Mouse (Mus musculus) embryonic facial prominence, embryonic 14.5 days (tissue): ENCODE measurements around the gene Pou2f3. TPM values are rescaled to one million over a fixed set of nuclear protein-coding genes. Genes with fewer than 3 reads are reported as not detected.

Source experiments
- ATAC-seq: fragments of 200-750 bp; cut with Nextera tagmentation; 2 replicates; pipeline ENCODE4 v1.8.0; 2017; ENCODE audit warnings: low read depth, moderate number of reproducible peaks, moderate TSS enrichment
- DNase-seq: peaks from one replicate; pipeline ENCODE4 v3.0.0-alpha.2; 2015; ENCODE audit warnings: low spot score
- H3K27ac ChIP-seq: fragments of 300-500 bp; sonication (generic); replicated peaks from 2 replicates; pipeline ENCODE4 v1.5.1; 2014; ENCODE audit warnings: low read depth, mild to moderate bottlenecking, low read length, moderate library complexity
- H3K27me3 ChIP-seq: fragments of 300-500 bp; sonication (generic); replicated peaks from 2 replicates; pipeline ENCODE4 v1.6.1; 2014; ENCODE audit warnings: low read length; ENCODE audit not compliant: control insufficient read depth, insufficient read depth
- H3K36me3 ChIP-seq: fragments of 300-500 bp; sonication (generic); 2 replicates; pipeline ENCODE4 v1.6.1; 2014; ENCODE audit warnings: low read length, mixed read lengths; ENCODE audit not compliant: control insufficient read depth, insufficient read depth
- H3K4me1 ChIP-seq: fragments of 300-500 bp; sonication (generic); 2 replicates; pipeline ENCODE4 v1.6.1; 2014; ENCODE audit warnings: antibody characterized with exemption, low read length; ENCODE audit not compliant: control insufficient read depth, insufficient read depth
- H3K4me2 ChIP-seq: fragments of 300-500 bp; sonication (generic); 2 replicates; pipeline ENCODE4 v1.6.1; 2014; ENCODE audit warnings: low read depth, mild to moderate bottlenecking, low read length, moderate library complexity, mixed read lengths
- H3K4me3 ChIP-seq: fragments of 300-500 bp; sonication (generic); 2 replicates; pipeline ENCODE4 v1.5.1; 2014; ENCODE audit warnings: low read depth, mild to moderate bottlenecking, low read length
- H3K9ac ChIP-seq: fragments of 300-500 bp; sonication (generic); 2 replicates; pipeline ENCODE4 v1.6.1; 2014; ENCODE audit warnings: low read depth, mild to moderate bottlenecking, low read length, moderate library complexity, mixed read lengths
- H3K9me3 ChIP-seq: fragments of 300-500 bp; sonication (generic); 2 replicates; pipeline ENCODE4 v1.6.1; 2016; ENCODE audit warnings: low read length; ENCODE audit not compliant: control insufficient read depth
- WGBS: fragments of 180-500 bp; shearing (Covaris S2); extraction: QIAGEN DNeasy Blood & Tissue Kit; methylation state at CpG from one replicate; pipeline ENCODE4 v1.1.7; 2014; 5-methylcytosine and 5-hydroxymethylcytosine counted together
- polyA plus RNA-seq: library from polyadenylated mRNA; unstranded; fragments of >200 nt; fragmentation: Nextera tagmentation; extraction: Ambion mirVana; gene quantifications from 2 replicates; pipeline ENCODE4 v1.2.1, GENCODE M21; 2014

Pou2f3 gene
- polyA plus RNA-seq, 1 experiment from 2014 or later, result 3.8 TPM

GRCm38 (mm10) chr9:43241291-43241690, 31.1 kb upstream of the Pou2f3 start:
- peaks cover 34% of the 10 kb centered on the region for H3K4me1 ChIP-seq
- H3K9ac ChIP-seq, result no peak overlapping the region
- no peaks in the 10 kb centered on the region for H3K27me3 ChIP-seq
- no peak for DNase-seq
- no peak overlapping the region for H3K4me2 ChIP-seq
- H3K4me3 ChIP-seq, result no peak overlapping the region
- 0 out of 2 replicates have a peak, but pooled peaks cover 6% of the 10 kb centered on the region for H3K36me3 ChIP-seq
- no peak for ATAC-seq
- H3K9me3 ChIP-seq, result no peaks in the 10 kb centered on the region
- WGBS, result 22% methylated on average over 4 of the region's 4 CpGs
- no peak overlapping the region for H3K27ac ChIP-seq

GRCm38 (mm10) chr9:43240594-43240900, 30.4 kb upstream of the Pou2f3 start:
- ATAC-seq (no peak; the same call in 1 of the 2 replicates), DNase-seq (no peak)
- Histone ChIP-seq H3K9ac (peak overlapping the region; percentile 92), H3K27ac (peak overlapping the region; percentile 92), H3K36me3 (0 out of 2 replicates have a peak, but pooled peaks cover 10% of the 10 kb centered on the region), H3K4me1 (peaks cover 30% of the 10 kb centered on the region), H3K27me3 (no peaks in the 10 kb centered on the region), H3K4me3 (peak overlapping the region; percentile 96), H3K9me3 (no peaks in the 10 kb centered on the region), H3K4me2 (peak overlapping the region; percentile 56)
- whole genome bisulfite sequencing, result 37% methylated on average over 2 of the region's 2 CpGs

- peak within 1 kb of the TSS; percentile 92 for H3K27ac ChIP-seq
- DNase-seq (peak; percentile 95), ATAC-seq (peak; percentile 94)
- 2% methylated on average over 29 of the region's 44 CpGs for WGBS
- H3K9ac ChIP-seq, result peak within 1 kb of the TSS; percentile 92
- peak within 1 kb of the TSS; percentile 56 for H3K4me2 ChIP-seq
- H3K9me3 ChIP-seq, result no peaks in the 10 kb centered on the region
- H3K4me1 ChIP-seq, result peaks cover 30% of the 10 kb centered on the region
- H3K27me3 ChIP-seq, result no peaks in the 10 kb centered on the region
- peaks cover 16% of the 10 kb centered on the region; the same call in 1 of the 2 replicates for H3K36me3 ChIP-seq
- H3K4me3 ChIP-seq, result peak within 1 kb of the TSS; percentile 96
Observed at GRCm38 (mm10) chr9:43239712-43240593, 29.8 kb upstream of the Pou2f3 start, which contains the start of gene Oaf. Gene Oaf, minus strand, starts transcription at chr9:43239911.

GRCm38 (mm10) chr9:43238631-43239545, 28.7 kb upstream of the Pou2f3 start:
- Histone ChIP-seq H3K27me3 (no peaks in the 10 kb centered on the region), H3K9ac (peak overlapping the region; percentile 92), H3K4me1 (peaks cover 30% of the 10 kb centered on the region), H3K36me3 (peaks cover 20% of the 10 kb centered on the region; the same call in 1 of the 2 replicates), H3K27ac (peak overlapping the region; percentile 92), H3K9me3 (no peaks in the 10 kb centered on the region), H3K4me3 (peak overlapping the region; percentile 96), H3K4me2 (peak overlapping the region; percentile 56)
- under 1% methylated on average over 29 of the region's 51 CpGs for WGBS
- ATAC-seq (no peak), DNase-seq (peak; percentile 51)

GRCm38 (mm10) chr9:43238167-43238566, 28.0 kb upstream of the Pou2f3 start:
- Histone ChIP-seq H3K4me1 (peaks cover 35% of the 10 kb centered on the region), H3K4me2 (peak overlapping the region; percentile 56), H3K9ac (peak overlapping the region; percentile 92), H3K36me3 (peaks cover 27% of the 10 kb centered on the region; the same call in 1 of the 2 replicates), H3K27me3 (no peaks in the 10 kb centered on the region), H3K27ac (no peak overlapping the region), H3K4me3 (peak overlapping the region; percentile 96), H3K9me3 (no peaks in the 10 kb centered on the region)
- WGBS, result 32% methylated on average over 2 of the region's 2 CpGs
- DNase-seq, result no peak
- no peak for ATAC-seq

- Histone ChIP-seq H3K27ac (no peak overlapping the region), H3K4me2 (peak overlapping the region; percentile 56), H3K9ac (peak overlapping the region; percentile 92), H3K4me3 (peak overlapping the region; percentile 96), H3K9me3 (no peaks in the 10 kb centered on the region), H3K36me3 (peaks cover 33% of the 10 kb centered on the region; the same call in 1 of the 2 replicates), H3K4me1 (peaks cover 42% of the 10 kb centered on the region), H3K27me3 (no peaks in the 10 kb centered on the region)
- 27% methylated on average over 7 of the region's 7 CpGs for WGBS
- DNase-seq, result no peak
- ATAC-seq, result no peak
Observed at GRCm38 (mm10) chr9:43237111-43237775, 27.1 kb upstream of the Pou2f3 start.

- Histone ChIP-seq H3K36me3 (peaks cover 33% of the 10 kb centered on the region; the same call in 1 of the 2 replicates), H3K9ac (peak overlapping the region; percentile 32; the same call in 1 of the 2 replicates), H3K4me3 (no peak overlapping the region), H3K4me1 (peaks cover 47% of the 10 kb centered on the region), H3K27ac (no peak overlapping the region), H3K9me3 (no peaks in the 10 kb centered on the region), H3K4me2 (peak overlapping the region; percentile 56), H3K27me3 (no peaks in the 10 kb centered on the region)
- WGBS, result 64% methylated on average over 7 of the region's 7 CpGs
- ATAC-seq (no peak), DNase-seq (no peak)
Observed at GRCm38 (mm10) chr9:43236576-43236975, 26.4 kb upstream of the Pou2f3 start.

GRCm38 (mm10) chr9:43236106-43236505, 25.9 kb upstream of the Pou2f3 start:
- H3K27me3 ChIP-seq, result no peaks in the 10 kb centered on the region
- no peak overlapping the region for H3K27ac ChIP-seq
- no peaks in the 10 kb centered on the region for H3K9me3 ChIP-seq
- no peak for DNase-seq
- WGBS, result 84% methylated on average over 1 of the region's 1 CpGs
- H3K4me3 ChIP-seq, result no peak overlapping the region
- no peak overlapping the region for H3K4me2 ChIP-seq
- H3K36me3 ChIP-seq, result peaks cover 33% of the 10 kb centered on the region; the same call in 1 of the 2 replicates
- peaks cover 46% of the 10 kb centered on the region for H3K4me1 ChIP-seq
- H3K9ac ChIP-seq, result no peak overlapping the region
- ATAC-seq, result no peak
